Mouse (Mus musculus) C3H10T1/2 (cell line): ENCODE data around the gene Rgn. TPM values are rescaled to one million over a fixed set of nuclear protein-coding genes. Genes with fewer than 3 reads are reported as not detected.

ENCODE experiments used
- polyA plus RNA-seq, 2 experiments: library from polyadenylated mRNA; unstranded; fragments of >200 nt; fragmentation: generic; extraction: Trizol; gene quantifications; one replicate each; pipeline ENCODE4 v1.2.1; 2012; ENCODE audit warnings: missing spikeins in 2 of 2

Gene Rgn
- polyA plus RNA-seq: under 1 TPM in 1 of 2 experiments, not detected in 1; 0.04 TPM

GRCm38 (mm10) chrX:20549532-20549931 lies at the start of gene Rgn:
Rgn (plus strand) TSS chrX:20549787.

Other genes with a start within 250 kb of the Rgn start
- gene Rp2, start 185.3 kb upstream of the Rgn start, polyA plus RNA-seq: 1 to 10 TPM in 1 of 2 experiments, under 1 TPM in 1; 0.12 to 1.5 TPM
- gene Jade3, start 124.1 kb upstream of the Rgn start, polyA plus RNA-seq: under 1 TPM; 0.13 to 0.51 TPM
- 10 to 100 TPM; 25.1 to 34.5 TPM for gene Rbm10, start 67.7 kb downstream of the Rgn start, polyA plus RNA-seq
- gene Ndufb11, start 67.8 kb downstream of the Rgn start, polyA plus RNA-seq: 100 to 1,000 TPM; 439 to 488 TPM
- 100 to 1,000 TPM; 309 to 428 TPM for gene Uba1, start 108.5 kb downstream of the Rgn start, polyA plus RNA-seq
- 100 to 1,000 TPM in 1 of 2 experiments, 10 to 100 TPM in 1; 82.0 to 124 TPM for gene Cdk16, start 138.2 kb downstream of the Rgn start, polyA plus RNA-seq
- 10 to 100 TPM in 1 of 2 experiments, 1 to 10 TPM in 1; 2.1 to 15.4 TPM for gene Usp11, start 154.1 kb downstream of the Rgn start, polyA plus RNA-seq
- gene Araf, start 248.0 kb downstream of the Rgn start, polyA plus RNA-seq: 10 to 100 TPM; 31.8 to 57.9 TPM